Mouse (Mus musculus) erythroblast, embryonic 14.5 days (primary cell): Measurements from ENCODE around the gene Arid5b.

Experiments used
- GATA1 ChIP-seq: IDR thresholded peaks from 2 replicates; pipeline ENCODE4 v1.6.1; 2012; ENCODE audit warnings: low read length, inconsistent platforms, mixed read lengths
- TAL1 ChIP-seq: IDR thresholded peaks from 3 replicates; pipeline ENCODE4 v1.6.1; 2012; ENCODE audit warnings: low read length, inconsistent platforms, mixed read lengths

GRCm38 (mm10) chr10:68191146-68191545 is 87.4 kb downstream of the Arid5b start:
- no peak for TF ChIP-seq TAL1
- no peak for TF ChIP-seq GATA1
